Mouse (Mus musculus): ENCODE data around the gene Tm7sf2.

Tm7sf2 gene

DNA sequence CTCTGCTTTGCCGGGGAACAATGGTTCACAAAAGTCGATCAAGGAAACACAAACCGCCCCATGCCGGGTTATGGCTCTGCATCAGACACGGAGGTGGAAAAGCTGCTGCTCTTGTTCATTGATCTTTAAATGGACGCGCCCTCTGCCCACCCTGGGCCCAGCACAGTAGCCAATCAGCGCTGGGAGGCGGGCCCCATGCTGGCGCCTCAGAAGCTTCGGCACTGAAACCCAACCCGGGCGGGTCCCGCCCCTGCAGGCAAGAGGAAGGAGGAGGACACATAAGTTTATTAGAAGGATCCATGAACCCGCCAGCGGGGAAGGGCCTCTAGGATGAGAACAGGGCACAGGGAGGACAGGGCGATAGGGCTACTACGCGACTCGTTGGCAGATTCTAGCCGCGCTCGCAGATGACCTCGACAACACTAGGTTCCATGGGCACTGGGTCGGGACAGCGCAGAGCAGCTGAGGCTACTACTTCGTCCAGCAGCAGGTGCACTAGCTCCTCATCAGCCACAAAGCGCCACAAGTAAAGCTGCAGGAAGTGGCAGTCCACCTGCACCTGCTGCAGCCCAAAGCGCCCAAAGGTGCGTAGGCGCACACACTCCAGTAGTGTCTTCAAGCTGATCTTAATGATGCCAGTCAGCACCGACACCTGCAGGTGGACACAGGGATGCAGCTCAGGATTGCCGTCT is at the start of gene Tm7sf2:
Gene Tm7sf2 (minus strand): TSS at position 650 of the 692 bp plus-strand sequence.
- peak; percentile 69; the same call in 1 of the 2 replicates for ATAC-seq (ENCODE audit: insufficient number of reproducible peaks, low FRiP score, low TSS enrichment)

GRCm38 (mm10) chr19:6117346-6117985 is 49.3 kb upstream of the Tm7sf2 start:
- no peak; the same call in 1 of the 2 replicates for ATAC-seq (ENCODE audit: insufficient number of reproducible peaks, low FRiP score, low TSS enrichment)

- ATAC-seq (ENCODE audit: insufficient number of reproducible peaks, low FRiP score, low TSS enrichment) = no peak
Observed at GRCm38 (mm10) chr19:6116113-6116850, 48.1 kb upstream of the Tm7sf2 start.

- no peak for ATAC-seq (ENCODE audit: insufficient number of reproducible peaks, low FRiP score, low TSS enrichment)
Observed at GRCm38 (mm10) chr19:6113116-6113515, 44.9 kb upstream of the Tm7sf2 start.

- no peak for ATAC-seq (ENCODE audit: insufficient number of reproducible peaks, low FRiP score, low TSS enrichment)
Observed at GRCm38 (mm10) chr19:6105586-6105985, 37.4 kb upstream of the Tm7sf2 start, which contains the start of gene Naaladl1. TSS of gene Naaladl1 (plus strand) at chr19:6105782.

DNA sequence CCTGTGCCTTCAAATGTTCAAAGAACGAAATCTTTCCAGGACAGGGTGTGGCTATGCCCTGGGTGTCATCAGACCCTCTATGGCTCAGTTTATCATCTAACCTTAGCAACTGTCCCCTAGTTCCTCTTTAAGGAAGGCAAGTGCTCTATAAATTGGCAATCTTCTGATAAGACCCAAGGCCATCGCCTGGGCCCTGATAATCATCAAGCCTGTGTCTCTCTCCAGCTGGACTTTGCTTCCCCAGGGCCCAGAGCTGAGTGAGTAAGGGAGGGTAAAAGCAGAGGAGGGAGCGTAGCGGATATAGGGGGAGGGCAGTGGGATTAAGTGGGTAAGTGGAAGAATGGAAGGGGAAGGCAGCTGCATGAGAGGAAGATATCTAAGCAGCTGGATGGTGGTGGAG is 36.3 kb upstream of the Tm7sf2 start:
- ATAC-seq (ENCODE audit: insufficient number of reproducible peaks, low FRiP score, low TSS enrichment) = no peak

DNA sequence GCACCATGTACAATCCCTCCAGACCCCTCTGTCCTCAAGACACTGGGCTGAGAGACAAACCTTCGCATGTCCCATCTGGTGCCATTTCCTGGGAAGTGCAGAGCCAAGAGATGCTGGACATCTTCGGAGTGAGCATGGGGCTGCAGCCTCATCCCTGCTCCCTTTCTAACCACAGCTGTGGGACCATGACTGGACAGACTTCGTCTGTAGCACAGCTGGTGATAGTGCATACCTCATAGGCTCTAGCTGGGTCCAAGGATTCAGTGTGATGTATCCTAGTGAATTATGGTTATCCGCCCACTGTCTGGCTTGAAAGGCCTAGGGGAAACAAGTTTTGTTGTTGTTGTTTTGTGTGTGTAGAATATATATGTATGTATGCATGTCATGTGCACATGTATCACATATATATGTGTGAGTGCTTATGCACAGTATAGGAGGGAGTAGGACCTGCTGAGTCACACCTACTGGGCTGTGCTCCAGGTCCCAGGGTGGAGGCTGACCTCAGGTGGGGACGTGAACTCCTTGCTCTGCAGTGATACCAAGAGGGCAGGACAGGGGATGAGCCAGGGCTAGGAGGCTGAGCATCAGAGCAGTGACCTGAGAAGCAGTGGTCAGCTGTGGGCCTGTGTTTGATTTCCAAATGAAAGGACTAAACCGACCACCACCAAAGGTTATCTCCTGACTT is 34.1 kb upstream of the Tm7sf2 start:
- ATAC-seq (ENCODE audit: insufficient number of reproducible peaks, low FRiP score, low TSS enrichment) = no peak

GRCm38 (mm10) chr19:6101186-6101585 is 33.0 kb upstream of the Tm7sf2 start:
- ATAC-seq (ENCODE audit: insufficient number of reproducible peaks, low FRiP score, low TSS enrichment) = no peak

DNA sequence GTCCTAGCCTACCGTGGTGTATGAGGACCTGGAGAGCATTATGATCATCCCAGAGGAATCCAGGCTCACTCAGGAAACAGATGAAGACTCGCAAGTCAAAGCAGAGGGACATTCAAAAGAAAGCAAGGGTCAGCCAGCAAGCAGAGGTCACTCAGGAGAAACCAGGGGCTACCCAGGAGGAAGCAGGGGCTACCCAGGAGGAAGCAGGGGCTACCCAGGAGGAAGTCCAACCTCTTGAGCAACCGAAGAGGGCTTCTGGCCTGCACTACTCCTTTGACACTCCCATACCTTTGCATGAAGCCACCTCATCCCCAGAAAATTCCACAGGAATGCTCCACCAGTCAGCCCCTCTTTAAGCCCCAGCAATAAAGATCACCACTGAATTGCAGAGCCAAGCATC is 29.7 kb upstream of the Tm7sf2 start:
- ATAC-seq (ENCODE audit: insufficient number of reproducible peaks, low FRiP score, low TSS enrichment) = no peak

DNA sequence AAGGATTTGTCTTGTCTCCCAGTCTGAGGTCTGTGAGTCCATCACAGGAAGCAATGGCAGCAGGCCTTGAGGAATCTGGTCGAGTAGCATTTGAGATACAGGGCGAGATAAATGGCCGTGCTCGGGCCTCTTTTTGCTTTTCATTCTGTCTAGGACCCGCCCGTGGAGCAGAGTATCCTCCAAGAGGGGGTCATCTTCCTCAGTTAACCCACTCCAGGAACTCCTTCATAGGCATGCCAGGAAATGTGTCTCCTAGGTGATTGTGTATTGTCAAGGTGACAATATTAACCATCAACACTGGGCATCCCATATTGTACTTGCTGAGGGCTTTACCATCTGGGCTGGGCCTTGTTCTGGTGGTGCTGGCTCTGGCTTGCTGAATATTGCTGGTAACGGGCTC is 25.9 kb upstream of the Tm7sf2 start, which contains the start of gene AC131692.1:
Gene AC131692.1 (plus strand): TSS at position 301 of the 400 bp plus-strand sequence.
- ATAC-seq (ENCODE audit: insufficient number of reproducible peaks, low FRiP score, low TSS enrichment) = no peak

DNA sequence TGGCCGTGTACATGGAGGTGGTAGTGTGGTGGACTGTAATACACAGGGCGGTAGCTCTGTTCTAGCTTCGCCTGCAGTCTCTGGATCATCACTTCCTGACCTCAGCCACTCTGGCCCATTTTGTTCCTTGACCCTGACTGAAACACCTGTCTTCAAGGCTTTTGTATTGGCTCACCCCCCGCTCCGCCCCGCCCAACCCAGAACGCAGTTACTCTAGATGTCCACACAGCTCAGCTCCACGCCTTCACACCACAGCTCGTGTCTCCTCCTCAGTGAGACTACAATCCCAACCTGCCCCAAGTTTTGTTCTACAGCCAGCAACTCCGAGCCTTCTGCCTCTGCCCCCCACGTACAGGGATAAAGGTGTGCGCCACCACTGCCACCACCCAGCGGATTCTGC is 20.7 kb upstream of the Tm7sf2 start:
- no peak for ATAC-seq (ENCODE audit: insufficient number of reproducible peaks, low FRiP score, low TSS enrichment)

GRCm38 (mm10) chr19:6085417-6085879 is 17.3 kb upstream of the Tm7sf2 start:
- ATAC-seq (ENCODE audit: insufficient number of reproducible peaks, low FRiP score, low TSS enrichment) = no peak

GRCm38 (mm10) chr19:6084478-6085248 is 16.5 kb upstream of the Tm7sf2 start, which contains the start of the genes Zfpl1 and Cdca5:
TSS of gene Zfpl1 (minus strand) at chr19:6084956.
TSS of gene Cdca5 (plus strand) at chr19:6084983.
- ATAC-seq (ENCODE audit: insufficient number of reproducible peaks, low FRiP score, low TSS enrichment) = peak; percentile 76; the same call in 1 of the 2 replicates

GRCm38 (mm10) chr19:6082156-6082555 is 14.0 kb upstream of the Tm7sf2 start, which contains the start of gene Gm28374:
TSS of gene Gm28374 (minus strand) at chr19:6082256.
- no peak for ATAC-seq (ENCODE audit: insufficient number of reproducible peaks, low FRiP score, low TSS enrichment)

DNA sequence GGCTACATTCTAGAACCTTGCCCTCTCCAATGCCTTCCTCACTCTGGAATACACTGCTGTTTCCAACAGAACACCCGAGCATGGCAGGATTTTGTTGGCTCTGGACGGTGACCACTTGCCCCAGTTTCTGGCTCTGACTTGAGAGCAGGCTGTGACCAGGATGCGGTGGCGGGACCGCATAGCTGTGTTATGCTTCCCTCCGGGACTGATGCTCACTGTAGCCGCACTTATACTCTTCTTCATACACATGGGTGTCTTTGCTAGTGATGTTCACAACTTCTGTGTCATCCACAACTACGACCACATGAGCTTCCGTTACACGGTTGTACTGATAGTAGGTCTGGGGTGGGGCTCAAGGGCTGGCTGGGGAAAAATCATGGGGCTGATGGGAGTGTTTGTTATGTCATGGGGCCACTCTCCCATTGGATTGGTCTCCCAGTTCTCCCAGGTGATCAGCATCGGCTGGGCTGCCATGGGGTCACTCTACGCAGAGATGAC is 11.9 kb upstream of the Tm7sf2 start, which contains the start of gene Tmem262:
Gene Tmem262 (plus strand): TSS at position 51 of the 498 bp plus-strand sequence.
- ATAC-seq (ENCODE audit: insufficient number of reproducible peaks, low FRiP score, low TSS enrichment) = no peak

GRCm38 (mm10) chr19:6076564-6077393 is 8.6 kb upstream of the Tm7sf2 start, which contains the start of gene Vps51:
TSS of gene Vps51 (minus strand) at chr19:6077231.
- ATAC-seq (ENCODE audit: insufficient number of reproducible peaks, low FRiP score, low TSS enrichment) = peak; percentile 79; the same call in 1 of the 2 replicates

- no peak for ATAC-seq (ENCODE audit: insufficient number of reproducible peaks, low FRiP score, low TSS enrichment)
Observed at GRCm38 (mm10) chr19:6073889-6074288, 5.7 kb upstream of the Tm7sf2 start.

DNA sequence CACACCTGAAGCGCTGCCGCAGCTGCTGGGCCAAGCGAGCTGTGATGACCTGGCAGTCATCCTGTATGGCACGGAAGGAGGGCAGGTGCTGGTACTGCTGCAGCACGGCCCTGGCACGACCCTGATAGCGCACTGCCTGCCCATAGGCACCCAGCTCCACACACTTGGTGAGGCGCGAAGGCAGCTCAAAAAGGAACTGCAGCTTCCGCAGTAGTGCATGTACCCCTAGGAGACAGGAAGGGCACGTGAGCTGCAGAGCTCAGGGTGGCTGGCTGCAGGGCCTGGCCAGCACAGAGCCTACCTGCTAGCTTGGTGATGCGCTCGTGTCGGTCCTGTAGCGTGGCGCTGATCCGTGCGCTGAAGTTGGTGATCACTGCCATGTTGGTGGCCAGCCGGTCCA is 3.1 kb upstream of the Tm7sf2 start:
- no peak for ATAC-seq (ENCODE audit: insufficient number of reproducible peaks, low FRiP score, low TSS enrichment)
